Mouse (Mus musculus): Measurements from ENCODE around the gene Rab10. TPM values are rescaled to one million over a fixed set of nuclear protein-coding genes. Genes with fewer than 3 reads are reported as not detected.

The Rab10 gene
- polyA plus RNA-seq (2014; fragmentation: Nextera tagmentation; extraction: Ambion mirVana): 88.8 and 91.4 TPM in 2 replicates

DNA sequence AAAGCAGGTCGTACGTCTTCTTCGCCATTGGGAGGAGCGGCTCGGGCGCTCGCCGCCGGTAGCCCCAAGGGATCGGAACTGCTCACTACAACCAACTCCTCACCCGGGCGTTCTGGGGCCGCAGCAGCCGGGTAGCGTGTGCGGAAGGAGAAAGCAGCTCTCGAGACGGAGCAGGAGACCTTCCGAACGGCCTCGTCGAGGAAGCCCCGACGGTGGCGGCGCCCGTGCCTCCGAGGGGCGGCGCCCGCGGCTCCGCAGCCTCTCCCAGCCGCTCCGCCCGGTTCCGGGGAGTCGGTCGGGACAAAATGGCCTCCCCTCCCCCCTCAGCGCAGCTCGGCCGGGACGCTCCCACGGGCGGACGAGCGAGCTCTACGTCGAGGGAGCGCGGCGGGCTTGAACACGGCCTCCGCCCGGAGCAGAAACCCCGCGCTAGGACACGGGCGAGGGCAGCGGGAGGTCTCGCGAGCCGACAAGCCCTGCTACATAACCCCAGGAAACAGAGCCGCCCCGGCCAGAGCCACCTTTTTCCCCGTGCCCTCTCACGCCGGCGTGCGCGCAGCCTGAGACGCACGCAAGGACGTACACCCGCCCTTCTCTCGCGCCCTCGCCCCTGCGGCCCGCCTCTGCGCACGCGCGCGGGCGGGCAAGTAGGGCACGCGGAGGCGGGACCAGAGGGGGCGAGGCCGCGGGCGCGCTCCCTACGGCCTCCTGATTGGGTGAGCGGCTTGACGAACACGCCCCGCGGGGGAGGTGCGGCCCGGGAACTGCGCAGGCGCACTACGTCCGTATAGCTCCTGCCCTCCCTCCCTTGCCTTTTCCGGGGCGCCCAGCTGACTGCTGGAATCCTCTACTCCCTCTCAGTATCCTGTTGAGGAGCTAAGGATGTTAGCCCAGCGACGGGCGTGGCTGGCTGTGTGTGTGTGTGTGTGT lies at the start of gene Rab10:
Rab10 (minus strand) TSS at position 579 of the 930 bp plus-strand sequence.
- Histone ChIP-seq H3K27me3 (ENCODE audit: control insufficient read depth, insufficient read depth, low read length) (no peaks in the 10 kb centered on the region), H3K4me1 (ENCODE audit: control insufficient read depth, insufficient read depth, low read length) (peaks cover 8% of the 10 kb centered on the region; the same call in 1 of the 2 replicates), H3K4me2 (replicated peaks; ENCODE audit: low read depth, low read length) (peak within 1 kb of the TSS; percentile 79), H3K9ac (replicated peaks; ENCODE audit: low read depth, low read length) (peak within 1 kb of the TSS; percentile 92), H3K36me3 (ENCODE audit: control insufficient read depth, insufficient read depth, low read length) (no peaks in the 10 kb centered on the region), H3K9me3 (ENCODE audit: control insufficient read depth, low read depth, low read length) (no peaks in the 10 kb centered on the region), H3K27ac (ENCODE audit: low read length) (peak within 1 kb of the TSS; percentile 98), H3K4me3 (ENCODE audit: low read depth, low read length) (peak within 1 kb of the TSS; percentile 92)
- WGBS: under 1% methylated on average over 105 of the region's 111 CpGs
- peak; percentile 98 for ATAC-seq (ENCODE audit: insufficient number of reproducible peaks, insufficient read depth, low FRiP score, low read depth)

DNA sequence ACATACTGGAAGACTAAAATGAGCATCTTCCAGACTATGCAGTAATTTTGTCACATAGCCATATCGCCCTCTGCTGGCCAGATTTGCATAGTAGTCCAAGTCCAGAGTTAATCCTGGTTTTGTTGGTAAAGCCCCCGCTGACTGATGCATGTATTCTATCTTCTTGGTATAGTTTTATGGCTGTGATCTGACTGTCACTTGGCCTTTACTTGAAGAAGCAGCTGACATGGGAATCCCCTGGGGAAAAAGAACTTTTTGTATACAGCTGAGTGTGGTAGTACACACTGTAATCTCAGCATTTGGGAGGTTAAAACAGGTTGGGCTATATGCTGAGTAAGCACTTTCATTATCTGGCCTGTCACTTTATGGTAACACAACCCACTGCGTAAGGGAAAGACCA lies 49.5 kb upstream of the Rab10 start:
- H3K4me1 ChIP-seq (ENCODE audit: control insufficient read depth, insufficient read depth, low read length): no peaks in the 10 kb centered on the region
- no peaks in the 10 kb centered on the region for H3K36me3 ChIP-seq (ENCODE audit: control insufficient read depth, insufficient read depth, low read length)
- H3K4me3 ChIP-seq (ENCODE audit: low read depth, low read length): no peak overlapping the region
- no peak overlapping the region for H3K27ac ChIP-seq (ENCODE audit: low read length)
- H3K4me2 ChIP-seq (replicated peaks; ENCODE audit: low read depth, low read length): no peak overlapping the region
- H3K9me3 ChIP-seq (ENCODE audit: control insufficient read depth, low read depth, low read length): no peaks in the 10 kb centered on the region
- no peak overlapping the region for H3K9ac ChIP-seq (replicated peaks; ENCODE audit: low read depth, low read length)
- no peaks in the 10 kb centered on the region for H3K27me3 ChIP-seq (ENCODE audit: control insufficient read depth, insufficient read depth, low read length)
- peak; percentile 48; the same call in 1 of the 2 replicates for ATAC-seq (ENCODE audit: insufficient number of reproducible peaks, insufficient read depth, low FRiP score, low read depth)
- 20% methylated on average over 3 of the region's 3 CpGs for WGBS

DNA sequence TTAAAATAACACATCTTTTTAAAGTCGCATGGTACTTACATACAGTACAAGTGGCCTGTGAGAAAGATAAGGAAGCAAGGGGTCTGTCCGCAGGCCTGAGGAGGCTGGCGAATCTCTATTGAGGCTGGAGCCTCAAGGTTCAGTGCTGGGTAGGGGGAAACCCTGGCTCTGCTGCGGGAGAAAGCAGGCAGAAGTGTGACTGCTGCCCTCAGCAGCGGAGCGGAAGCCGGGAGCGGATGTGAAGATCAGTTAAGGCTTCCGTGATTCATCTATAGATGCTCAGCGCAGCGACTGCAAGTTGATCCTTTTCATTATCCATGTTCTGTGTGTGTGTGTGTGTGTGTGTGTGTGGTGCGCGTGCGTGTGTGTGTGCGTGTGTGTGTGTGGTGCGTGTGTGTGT lies 47.1 kb upstream of the Rab10 start:
- Histone ChIP-seq H3K9me3 (ENCODE audit: control insufficient read depth, low read depth, low read length) (no peaks in the 10 kb centered on the region), H3K4me3 (ENCODE audit: low read depth, low read length) (peak overlapping the region; percentile 3; the same call in 1 of the 2 replicates), H3K4me2 (replicated peaks; ENCODE audit: low read depth, low read length) (peak overlapping the region; percentile 20; the same call in 1 of the 2 replicates), H3K36me3 (ENCODE audit: control insufficient read depth, insufficient read depth, low read length) (no peaks in the 10 kb centered on the region), H3K9ac (replicated peaks; ENCODE audit: low read depth, low read length) (0 out of 2 replicates have a peak overlapping the region, but pooled peaks have one; percentile 14), H3K27ac (ENCODE audit: low read length) (no peak overlapping the region), H3K4me1 (ENCODE audit: control insufficient read depth, insufficient read depth, low read length) (no peaks in the 10 kb centered on the region), H3K27me3 (ENCODE audit: control insufficient read depth, insufficient read depth, low read length) (no peaks in the 10 kb centered on the region)
- ATAC-seq (ENCODE audit: insufficient number of reproducible peaks, insufficient read depth, low FRiP score, low read depth): no peak
- WGBS: 61% methylated on average over 16 of the region's 16 CpGs

DNA sequence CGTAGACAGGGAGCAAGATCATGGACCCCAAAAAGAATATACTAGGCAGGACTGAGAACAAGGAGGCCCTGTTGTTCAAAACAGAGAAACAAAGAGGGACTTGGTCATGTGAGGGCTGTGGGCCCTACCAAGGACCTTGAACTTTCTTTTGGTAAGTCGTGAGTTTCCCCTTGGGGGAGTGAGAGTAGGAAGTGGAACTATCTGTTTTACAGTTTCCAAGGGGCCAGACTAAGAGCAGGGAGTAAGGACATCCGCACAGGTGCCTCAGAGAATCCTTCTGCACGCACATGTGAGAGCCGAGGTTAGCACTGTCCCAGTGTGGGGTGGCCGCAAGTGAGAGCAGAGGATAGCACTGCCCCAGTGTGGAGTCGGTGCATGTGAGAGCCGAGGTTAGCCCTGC lies 45.3 kb upstream of the Rab10 start:
- H3K4me2 ChIP-seq (replicated peaks; ENCODE audit: low read depth, low read length): no peak overlapping the region
- ATAC-seq (ENCODE audit: insufficient number of reproducible peaks, insufficient read depth, low FRiP score, low read depth): no peak
- 83% methylated on average over 8 of the region's 8 CpGs for WGBS

DNA sequence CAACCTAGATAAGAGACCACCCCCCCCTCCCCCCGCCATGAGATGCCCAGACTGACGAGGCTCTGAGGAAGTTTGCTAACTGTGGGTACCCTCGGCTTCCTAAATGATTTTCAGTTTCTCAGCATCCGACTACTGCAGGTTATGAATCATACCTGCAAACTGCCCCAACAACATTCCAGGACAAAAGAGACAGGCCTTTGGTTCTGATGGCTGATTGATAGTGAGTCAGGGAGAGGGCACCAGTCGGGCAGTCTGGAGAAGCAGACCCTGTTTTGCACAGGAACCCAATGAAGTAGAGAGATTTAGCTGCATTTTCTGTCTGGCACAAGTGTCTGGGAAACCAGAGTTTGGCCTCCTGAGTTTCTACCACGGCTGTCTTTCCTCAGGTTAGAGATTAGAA lies 42.4 kb upstream of the Rab10 start:
- Histone ChIP-seq H3K9me3 (ENCODE audit: control insufficient read depth, low read depth, low read length) (no peaks in the 10 kb centered on the region), H3K4me3 (ENCODE audit: low read depth, low read length) (no peak overlapping the region), H3K9ac (replicated peaks; ENCODE audit: low read depth, low read length) (no peak overlapping the region), H3K4me2 (replicated peaks; ENCODE audit: low read depth, low read length) (no peak overlapping the region), H3K4me1 (ENCODE audit: control insufficient read depth, insufficient read depth, low read length) (no peaks in the 10 kb centered on the region), H3K36me3 (ENCODE audit: control insufficient read depth, insufficient read depth, low read length) (no peaks in the 10 kb centered on the region), H3K27me3 (ENCODE audit: control insufficient read depth, insufficient read depth, low read length) (no peaks in the 10 kb centered on the region), H3K27ac (ENCODE audit: low read length) (no peak overlapping the region)
- ATAC-seq (ENCODE audit: insufficient number of reproducible peaks, insufficient read depth, low FRiP score, low read depth): no peak
- WGBS: 67% methylated on average over 6 of the region's 6 CpGs

More for the DNA sequence above, 45.3 kb upstream of the Rab10 start:
- Histone ChIP-seq H3K27me3 (ENCODE audit: control insufficient read depth, insufficient read depth, low read length) (no peaks in the 10 kb centered on the region), H3K9ac (replicated peaks; ENCODE audit: low read depth, low read length) (no peak overlapping the region), H3K4me3 (ENCODE audit: low read depth, low read length) (no peak overlapping the region), H3K9me3 (ENCODE audit: control insufficient read depth, low read depth, low read length) (no peaks in the 10 kb centered on the region), H3K27ac (ENCODE audit: low read length) (no peak overlapping the region), H3K36me3 (ENCODE audit: control insufficient read depth, insufficient read depth, low read length) (no peaks in the 10 kb centered on the region), H3K4me1 (ENCODE audit: control insufficient read depth, insufficient read depth, low read length) (no peaks in the 10 kb centered on the region)

DNA sequence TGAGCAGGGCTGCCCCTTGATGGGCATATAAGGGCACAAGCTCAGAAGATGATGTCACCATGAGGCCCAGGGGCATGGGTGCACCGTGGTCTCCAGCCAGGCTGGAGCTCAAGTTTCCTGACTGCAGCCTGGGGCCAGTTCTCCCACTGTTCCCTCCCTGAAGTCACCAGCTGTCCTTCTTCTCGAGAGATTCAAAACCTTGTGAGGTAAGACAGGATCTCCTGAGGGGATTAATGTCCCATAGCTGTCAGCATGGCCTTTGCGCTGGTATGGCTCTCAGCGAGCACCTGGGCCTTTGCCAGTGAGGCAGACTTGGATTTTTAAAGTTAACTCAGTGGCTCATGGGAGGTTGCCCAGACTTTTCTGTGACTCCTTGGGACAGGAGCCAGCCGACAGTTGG lies 40.4 kb upstream of the Rab10 start:
- Histone ChIP-seq H3K4me1 (ENCODE audit: control insufficient read depth, insufficient read depth, low read length) (no peaks in the 10 kb centered on the region), H3K4me2 (replicated peaks; ENCODE audit: low read depth, low read length) (no peak overlapping the region), H3K27me3 (ENCODE audit: control insufficient read depth, insufficient read depth, low read length) (no peaks in the 10 kb centered on the region), H3K9ac (replicated peaks; ENCODE audit: low read depth, low read length) (no peak overlapping the region), H3K4me3 (ENCODE audit: low read depth, low read length) (no peak overlapping the region), H3K27ac (ENCODE audit: low read length) (no peak overlapping the region), H3K9me3 (ENCODE audit: control insufficient read depth, low read depth, low read length) (no peaks in the 10 kb centered on the region), H3K36me3 (ENCODE audit: control insufficient read depth, insufficient read depth, low read length) (no peaks in the 10 kb centered on the region)
- no peak for ATAC-seq (ENCODE audit: insufficient number of reproducible peaks, insufficient read depth, low FRiP score, low read depth)
- 58% methylated on average over 5 of the region's 5 CpGs for WGBS

DNA sequence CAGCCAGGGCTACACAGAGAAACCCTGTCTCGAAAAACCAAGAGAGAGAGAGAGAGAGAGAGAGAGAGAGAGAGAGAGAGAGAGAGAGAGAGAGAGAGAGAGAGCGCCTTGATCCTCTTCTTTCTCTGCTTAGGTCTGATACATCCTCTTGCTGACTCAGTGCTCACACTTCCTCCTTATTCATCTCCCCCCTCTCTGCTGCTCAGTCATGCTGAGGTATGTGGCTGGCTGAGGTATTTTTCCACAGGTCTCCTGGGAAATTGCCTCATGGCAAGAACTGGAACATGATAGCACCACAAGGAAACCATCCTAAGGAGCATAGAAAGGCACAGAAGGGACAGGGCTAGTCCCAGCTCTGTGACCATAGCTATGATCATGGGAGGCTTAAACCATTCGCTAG lies 39.6 kb upstream of the Rab10 start:
- H3K9ac ChIP-seq (replicated peaks; ENCODE audit: low read depth, low read length): no peak overlapping the region
- no peak overlapping the region for H3K4me2 ChIP-seq (replicated peaks; ENCODE audit: low read depth, low read length)
- H3K27ac ChIP-seq (ENCODE audit: low read length): no peak overlapping the region
- H3K4me3 ChIP-seq (ENCODE audit: low read depth, low read length): no peak overlapping the region
- H3K9me3 ChIP-seq (ENCODE audit: control insufficient read depth, low read depth, low read length): no peaks in the 10 kb centered on the region
- no peak for ATAC-seq (ENCODE audit: insufficient number of reproducible peaks, insufficient read depth, low FRiP score, low read depth)
- no peaks in the 10 kb centered on the region for H3K4me1 ChIP-seq (ENCODE audit: control insufficient read depth, insufficient read depth, low read length)
- 85% methylated on average over 3 of the region's 3 CpGs for WGBS
- H3K27me3 ChIP-seq (ENCODE audit: control insufficient read depth, insufficient read depth, low read length): no peaks in the 10 kb centered on the region
- H3K36me3 ChIP-seq (ENCODE audit: control insufficient read depth, insufficient read depth, low read length): no peaks in the 10 kb centered on the region

DNA sequence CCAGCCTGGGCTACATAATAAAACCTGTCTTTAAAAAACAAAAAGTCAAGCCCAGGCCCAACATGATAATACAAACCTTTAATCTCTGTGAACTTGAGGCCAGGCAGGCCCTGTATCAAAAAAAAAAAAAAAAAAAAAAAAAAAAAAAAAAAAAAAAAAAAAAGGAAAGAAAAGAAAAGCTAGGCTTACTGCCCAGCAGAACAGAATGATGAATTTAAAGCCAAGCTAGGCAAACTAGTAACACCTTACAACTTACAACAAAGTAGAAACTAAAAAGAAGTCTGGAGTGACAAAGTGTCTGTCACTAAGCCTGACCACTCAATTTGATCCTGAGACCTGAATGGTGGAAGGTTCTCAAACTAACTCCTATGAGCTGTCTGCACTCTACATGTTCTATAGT lies 37.9 kb upstream of the Rab10 start:
- Histone ChIP-seq H3K4me1 (ENCODE audit: control insufficient read depth, insufficient read depth, low read length) (no peaks in the 10 kb centered on the region), H3K4me2 (replicated peaks; ENCODE audit: low read depth, low read length) (no peak overlapping the region), H3K27ac (ENCODE audit: low read length) (no peak overlapping the region), H3K4me3 (ENCODE audit: low read depth, low read length) (no peak overlapping the region), H3K9me3 (ENCODE audit: control insufficient read depth, low read depth, low read length) (no peaks in the 10 kb centered on the region), H3K9ac (replicated peaks; ENCODE audit: low read depth, low read length) (no peak overlapping the region), H3K36me3 (ENCODE audit: control insufficient read depth, insufficient read depth, low read length) (no peaks in the 10 kb centered on the region), H3K27me3 (ENCODE audit: control insufficient read depth, insufficient read depth, low read length) (no peaks in the 10 kb centered on the region)
- ATAC-seq (ENCODE audit: insufficient number of reproducible peaks, insufficient read depth, low FRiP score, low read depth): no peak

All from stomach, embryonic 14.5 days (tissue).